Mouse (Mus musculus) inflammation-experienced regulatory T-cells, adult 6 months (primary cell): ENCODE results near the gene Rbm14. TPM values are rescaled to one million over a fixed set of nuclear protein-coding genes. Genes with fewer than 3 reads are reported as not detected.

Source experiments
- polyA plus RNA-seq, 3 experiments: library from polyadenylated mRNA; unstranded; fragments of 100-300 nt; shearing (Covaris generic); gene quantifications; one replicate each; pipeline ENCODE4 v1.2.1; 2017

Rbm14 gene
- polyA plus RNA-seq, 3 experiments from 2014 or later = 18.8 to 43.7 (median 19.1) TPM

Other genes with a start within 250 kb of the Rbm14 start
- under 1 TPM in 1 of 3 experiments, not detected in 2; 0.18 TPM for gene Lrfn4, start 196.0 kb downstream of the Rbm14 start, polyA plus RNA-seq
- 10 to 100 TPM; 41.4 to 48.1 (median 42.1) TPM for gene Rce1, start 186.0 kb downstream of the Rbm14 start, polyA plus RNA-seq
- not detected for gene Gm960, start 113.0 kb downstream of the Rbm14 start, polyA plus RNA-seq
- under 1 TPM in 2 of 3 experiments, not detected in 1; 0.17 to 0.20 TPM for gene Sptbn2, start 100.5 kb downstream of the Rbm14 start, polyA plus RNA-seq
- gene Rbm4b, start 55.1 kb downstream of the Rbm14 start, polyA plus RNA-seq = 100 to 1,000 TPM in 1 of 3 experiments, 10 to 100 TPM in 2; 59.9 to 134 (median 96.8) TPM
- 10 to 100 TPM; 30.3 to 45.0 (median 35.3) TPM for gene Rbm4, start 17.7 kb downstream of the Rbm14 start, polyA plus RNA-seq
- gene Gm21992, start within 50 bp of the Rbm14 start, polyA plus RNA-seq = 10 to 100 TPM; 32.0 to 43.4 (median 35.6) TPM
- 10 to 100 TPM; 47.2 to 94.6 (median 80.5) TPM for gene Ccs, start 27.7 kb upstream of the Rbm14 start, polyA plus RNA-seq
- gene Ccdc87, start 27.7 kb upstream of the Rbm14 start, polyA plus RNA-seq = not detected
- 1 to 10 TPM in 2 of 3 experiments, not detected in 1; 2.2 to 5.0 TPM for gene Ctsf, start 43.5 kb upstream of the Rbm14 start, polyA plus RNA-seq
- gene Actn3, start 66.3 kb upstream of the Rbm14 start, polyA plus RNA-seq = under 1 TPM in 1 of 3 experiments, not detected in 2; 0.36 TPM
- 1 to 10 TPM; 5.1 to 6.7 (median 6.7) TPM for gene Zdhhc24, start 67.0 kb upstream of the Rbm14 start, polyA plus RNA-seq
- 1 to 10 TPM in 1 of 3 experiments, under 1 TPM in 1, not detected in 1; 0.41 to 1.0 TPM for gene Bbs1, start 95.0 kb upstream of the Rbm14 start, polyA plus RNA-seq
- gene Dpp3, start 116.7 kb upstream of the Rbm14 start, polyA plus RNA-seq = 10 to 100 TPM; 45.9 to 56.8 (median 47.7) TPM
- under 1 TPM in 1 of 3 experiments, not detected in 2; 0.39 TPM for gene Peli3, start 131.5 kb upstream of the Rbm14 start, polyA plus RNA-seq
- gene Mrpl11, start 150.5 kb upstream of the Rbm14 start, polyA plus RNA-seq = 10 to 100 TPM; 76.1 to 89.6 (median 87.7) TPM
- 1 to 10 TPM in 2 of 3 experiments, under 1 TPM in 1; 0.60 to 1.9 (median 1.4) TPM for gene Npas4, start 178.7 kb upstream of the Rbm14 start, polyA plus RNA-seq
- gene Slc29a2, start 212.2 kb upstream of the Rbm14 start, polyA plus RNA-seq = 1 to 10 TPM in 2 of 3 experiments, under 1 TPM in 1; 0.20 to 2.4 (median 1.7) TPM
- 10 to 100 TPM; 10.3 to 12.5 (median 10.4) TPM for gene B4gat1, start 227.2 kb upstream of the Rbm14 start, polyA plus RNA-seq
- under 1 TPM; 0.41 to 0.81 (median 0.44) TPM for gene AC124502.3, start 227.3 kb upstream of the Rbm14 start, polyA plus RNA-seq
- 100 to 1,000 TPM in 2 of 3 experiments, 10 to 100 TPM in 1; 98.2 to 118 (median 109) TPM for gene Brms1, start 229.7 kb upstream of the Rbm14 start, polyA plus RNA-seq
- under 1 TPM in 1 of 3 experiments, not detected in 2; 0.19 TPM for gene Rin1, start 238.8 kb upstream of the Rbm14 start, polyA plus RNA-seq